Mouse (Mus musculus) yolk sac, embryonic 10.5 days (tissue): ENCODE measurements around the gene Zbtb3.

Experiments used
- DNase-seq: peaks from one replicate; pipeline ENCODE4 v3.0.0-alpha.2; 2017; ENCODE audit warnings: low spot score

The Zbtb3 gene

DNA sequence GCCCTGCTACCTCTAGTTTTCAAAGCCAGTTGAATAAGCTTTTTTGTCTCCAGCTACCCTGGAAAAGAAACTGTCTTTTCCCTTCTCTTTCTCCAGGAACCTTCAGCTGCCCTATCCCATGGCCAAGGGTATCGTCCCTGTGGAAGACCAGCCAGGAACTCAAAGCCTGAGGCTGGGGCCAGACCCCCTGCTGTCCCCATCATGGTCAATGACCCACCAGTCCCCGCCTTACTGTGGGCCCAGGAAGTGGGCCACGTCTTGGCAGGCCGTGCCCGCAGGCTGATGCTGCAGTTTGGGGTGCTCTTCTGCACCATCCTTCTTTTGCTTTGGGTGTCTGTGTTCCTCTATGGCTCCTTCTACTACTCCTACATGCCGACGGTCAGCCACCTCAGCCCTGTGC lies 38.7 kb downstream of the Zbtb3 start:
- DNase-seq: no peak

DNA sequence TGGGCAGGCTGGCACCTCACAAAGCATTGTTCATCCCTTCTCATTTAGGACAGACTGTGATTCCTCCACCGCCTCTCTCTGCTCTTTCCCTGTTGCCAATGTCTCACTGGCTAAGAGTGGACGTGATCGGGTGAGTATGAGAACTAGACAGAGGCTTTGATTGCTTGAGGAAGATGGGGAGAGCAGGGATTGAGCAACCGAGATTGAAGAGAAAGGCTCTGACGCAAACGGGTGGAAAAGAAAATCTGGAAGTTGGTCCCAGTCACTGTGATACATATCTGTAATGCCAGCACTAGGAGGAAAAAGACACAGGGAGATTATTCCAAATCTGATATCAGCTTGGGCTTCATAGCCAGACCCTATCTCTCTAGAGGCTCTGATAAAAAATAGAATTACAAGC lies 40.6 kb downstream of the Zbtb3 start:
- no peak for DNase-seq

DNA sequence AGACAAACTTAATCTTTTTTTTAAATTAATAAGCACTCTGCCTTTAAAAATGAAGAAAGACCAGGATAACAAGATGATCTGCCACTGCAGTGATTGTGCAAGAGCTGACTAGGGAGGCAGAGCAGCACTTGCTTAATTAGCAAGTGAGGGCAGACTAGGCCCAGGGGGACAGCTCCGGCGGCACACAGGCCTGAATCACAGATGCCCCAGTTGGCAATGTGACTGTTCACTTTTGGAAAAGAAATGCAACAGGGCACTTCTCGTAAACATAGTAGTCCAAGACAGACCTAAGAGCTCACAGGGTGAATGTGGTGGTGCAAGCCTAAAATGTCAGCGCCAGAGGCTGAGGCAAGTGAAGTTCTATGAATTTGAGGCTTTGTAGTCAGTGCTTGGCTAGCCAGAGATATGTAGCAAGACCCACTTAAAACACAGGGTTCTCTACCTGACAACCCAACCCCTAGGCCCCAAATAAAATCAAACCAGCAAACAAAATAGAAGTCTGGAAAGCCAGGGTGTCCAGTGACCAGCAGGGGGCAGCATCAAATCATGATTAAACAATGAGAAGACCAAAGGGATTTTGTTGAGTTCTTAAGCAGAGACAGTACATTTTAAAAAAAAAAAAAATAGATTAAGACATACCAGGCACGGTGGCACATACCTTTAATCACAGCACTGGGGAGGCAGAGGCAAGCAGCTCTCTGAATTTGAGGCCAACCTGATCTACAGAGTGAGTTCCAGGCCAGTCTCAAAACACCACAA lies 42.2 kb downstream of the Zbtb3 start:
- DNase-seq: peak; percentile 60

DNA sequence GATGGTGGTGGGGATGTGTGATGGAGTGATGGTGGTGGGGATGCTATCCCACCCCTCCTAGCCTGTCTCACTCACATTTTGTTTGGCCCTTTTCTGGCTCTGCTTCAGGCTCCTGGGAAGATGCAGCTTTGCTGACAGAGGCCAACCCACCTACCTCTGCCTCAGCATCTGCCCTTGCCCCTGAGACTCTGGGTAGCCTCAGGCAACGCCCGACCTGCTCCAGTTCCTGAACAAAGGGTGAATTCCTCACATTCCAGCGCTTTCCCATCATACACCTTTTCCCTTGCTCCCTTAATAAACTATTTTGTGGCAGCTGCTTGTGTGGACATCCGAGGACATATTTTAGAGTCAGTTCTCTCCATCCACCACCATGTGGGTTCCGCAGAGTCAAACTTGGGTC lies 46.0 kb downstream of the Zbtb3 start:
- no peak for DNase-seq

DNA sequence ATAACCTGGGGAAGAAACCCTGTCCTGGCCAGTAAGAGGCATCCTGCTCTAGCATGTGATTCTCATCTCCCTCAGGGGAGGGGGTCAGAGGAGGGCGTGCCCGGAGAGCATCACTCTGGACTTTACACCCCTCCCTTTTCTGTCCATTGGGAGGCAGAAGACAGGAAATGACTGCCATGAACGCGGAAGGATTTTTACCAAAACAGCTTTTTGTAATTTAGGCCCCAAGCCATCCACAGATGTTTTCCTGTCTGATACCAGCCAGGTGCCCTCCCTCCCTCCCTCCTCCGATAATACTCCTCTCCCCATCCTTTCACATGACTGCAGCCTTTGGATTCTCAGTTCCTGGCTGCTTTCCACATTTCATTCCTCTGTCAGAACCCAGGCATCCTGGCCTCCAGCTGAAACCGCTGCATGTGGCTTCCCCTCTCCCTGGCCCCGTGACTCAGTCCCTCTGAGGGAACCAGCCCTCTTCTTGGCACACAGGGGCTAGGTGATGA lies 48.1 kb downstream of the Zbtb3 start, which contains the start of gene Lrrn4cl:
Lrrn4cl (plus strand) TSS at position 367 of the 500 bp plus-strand sequence.
- peak; percentile 77 for DNase-seq

DNA sequence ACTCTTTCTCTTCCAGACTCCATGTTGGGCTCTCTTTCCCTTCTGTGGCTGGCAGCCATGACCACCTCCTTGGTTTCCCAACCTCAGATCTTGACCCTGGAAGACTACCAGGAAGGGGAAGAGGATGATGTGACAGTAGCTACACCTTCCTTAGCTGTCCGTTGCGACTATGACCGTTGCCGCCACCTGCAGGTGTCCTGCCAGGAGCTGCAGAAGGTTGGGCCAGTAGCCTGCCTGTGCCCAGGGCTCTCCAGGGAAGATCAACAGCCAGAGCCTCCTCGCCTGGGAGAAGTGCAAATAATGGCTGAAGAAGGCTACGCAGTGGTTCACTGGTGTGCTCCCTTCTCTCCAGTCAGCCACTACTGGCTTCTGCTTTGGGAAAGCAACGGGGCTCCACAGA lies 49.3 kb downstream of the Zbtb3 start:
- no peak for DNase-seq

DNA sequence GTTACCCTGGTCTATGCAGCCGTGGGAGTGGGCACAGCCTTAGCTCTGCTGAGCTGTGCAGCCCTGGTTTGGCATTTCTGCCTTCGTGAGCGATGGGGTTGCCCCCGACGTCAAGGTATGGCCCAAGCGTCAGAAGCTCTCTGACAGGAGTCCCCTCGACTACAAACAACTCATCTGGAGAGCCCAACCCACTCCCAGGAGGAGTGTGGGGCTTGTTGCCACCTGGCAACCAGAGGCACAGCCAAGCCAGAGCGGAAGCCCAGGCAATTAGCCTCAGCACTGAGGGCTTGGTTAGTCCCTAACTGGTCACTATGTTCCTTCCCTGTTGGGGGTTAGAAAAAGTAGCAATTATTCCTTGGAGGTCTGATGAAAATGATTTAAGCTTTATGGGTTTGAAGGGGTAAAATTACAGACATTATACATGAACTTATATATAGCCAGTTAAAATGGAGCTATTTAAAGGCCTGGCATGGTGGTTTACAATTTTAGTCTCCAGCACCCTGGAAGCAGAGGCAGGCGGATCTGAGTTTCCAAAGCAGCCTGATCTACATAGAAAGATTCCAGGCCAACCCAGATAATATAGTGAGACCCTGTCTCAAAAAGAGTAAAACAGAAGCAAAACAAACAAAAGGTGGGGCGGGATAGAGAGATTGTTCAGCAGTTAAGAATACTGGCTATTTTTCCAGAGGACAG lies 50.0 kb downstream of the Zbtb3 start:
- DNase-seq: no peak

DNA sequence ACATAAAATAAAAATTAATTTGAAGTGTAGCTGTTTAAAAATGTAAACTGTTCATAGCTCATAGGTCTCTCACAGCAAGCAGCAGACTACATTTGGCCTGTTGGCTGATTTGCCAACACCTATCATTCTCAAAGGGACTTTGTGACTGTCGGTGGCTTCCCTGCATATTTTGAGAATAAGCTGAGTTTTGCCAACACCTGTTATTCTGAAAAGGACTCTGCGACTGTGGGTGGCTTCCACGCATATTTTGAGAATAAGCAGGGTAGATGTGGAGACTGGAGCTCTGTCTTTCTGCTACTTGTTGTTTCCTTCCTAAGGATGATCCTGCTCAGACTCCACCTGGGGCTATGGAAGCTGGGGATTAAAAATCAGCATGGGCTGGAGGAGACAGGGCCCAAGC lies 50.8 kb downstream of the Zbtb3 start:
- DNase-seq: no peak
